Mouse (Mus musculus) liver, adult 2 months (tissue): ENCODE measurements around the gene Vps18. TPM values are rescaled to one million over a fixed set of nuclear protein-coding genes. Genes with fewer than 3 reads are reported as not detected.
A peak's percentile ranks its signal among the peaks of the same experiment; 100 is the strongest.

Source experiments
- DNase-seq: peaks from one replicate; pipeline ENCODE4 v3.0.0-alpha.2; 2011; ENCODE audit warnings: low read depth, low spot score; ENCODE audit errors: extremely low read depth
- H3K27ac ChIP-seq: fragments of 200-500 bp; replicated peaks from 2 replicates; pipeline ENCODE4 v1.5.1; 2012; ENCODE audit warnings: low read depth, mild to moderate bottlenecking, control low read depth, inconsistent platforms, low read length; ENCODE audit not compliant: insufficient read depth
- H3K27me3 ChIP-seq: fragments of 200-500 bp; 2 replicates; pipeline ENCODE4 v1.6.1; 2012; ENCODE audit warnings: mild to moderate bottlenecking, moderate library complexity, low read length, inconsistent platforms; ENCODE audit not compliant: control insufficient read depth, insufficient read depth
- H3K36me3 ChIP-seq: fragments of 200-500 bp; 2 replicates; pipeline ENCODE4 v1.6.1; 2012; ENCODE audit warnings: low read length, inconsistent platforms; ENCODE audit not compliant: control insufficient read depth, insufficient read depth
- H3K4me1 ChIP-seq: fragments of 200-500 bp; 2 replicates; pipeline ENCODE4 v1.6.1; 2011; ENCODE audit warnings: low read length; ENCODE audit not compliant: control insufficient read depth, insufficient read depth
- H3K4me3 ChIP-seq: fragments of 200-500 bp; 2 replicates; pipeline ENCODE4 v1.5.1; 2011; ENCODE audit warnings: low read depth, mild to moderate bottlenecking, control low read depth, low read length, moderate library complexity; ENCODE audit not compliant: insufficient read depth
- H3K79me2 ChIP-seq: fragments of 200-500 bp; 2 replicates; pipeline ENCODE4 v1.6.1; 2012; ENCODE audit warnings: inconsistent platforms, mild to moderate bottlenecking, low read length, moderate library complexity; ENCODE audit not compliant: control insufficient read depth, insufficient read depth
- H3K9ac ChIP-seq: fragments of 200-500 bp; 2 replicates; pipeline ENCODE4 v1.6.1; 2012; ENCODE audit warnings: low read depth, mild to moderate bottlenecking, control low read depth, inconsistent platforms, low read length
- CTCF ChIP-seq: fragments of 200-500 bp; IDR thresholded peaks from 2 replicates; pipeline ENCODE4 v1.5.1; 2011; ENCODE audit warnings: low read depth, low read length, control low read depth
- POLR2A ChIP-seq: fragments of 200-500 bp; IDR thresholded peaks from 2 replicates; pipeline ENCODE4 v1.6.1; 2011; ENCODE audit warnings: low read length, control low read depth; ENCODE audit not compliant: insufficient read depth; ENCODE audit errors: extremely low read depth
- WGBS: fragments of 180-500 bp; shearing (Covaris S2); methylation state at CpG from one replicate; pipeline ENCODE4 v1.1.7; 2018; 5-methylcytosine and 5-hydroxymethylcytosine counted together
- polyA plus RNA-seq: library from polyadenylated mRNA; depleted of rRNA; stranded (reverse); fragments of >200 nt; gene quantifications from 2 replicates; pipeline ENCODE4 v1.2.3, GENCODE M21; 2012
- total RNA-seq: library from RNA; depleted of rRNA; stranded (reverse); fragments of >200 nt; gene quantifications from 2 replicates; pipeline ENCODE4 v1.2.3, GENCODE M21; 2014

Gene Vps18
- total and polyA plus RNA-seq, 2 experiments = 4.4 to 14.8 TPM

GRCm38 (mm10) chr2:119325568-119326143 lies 37.1 kb downstream of the Vps18 start, which contains the start of gene Dll4:
Gene Dll4, plus strand, starts transcription at chr2:119325784.
- H3K4me3 ChIP-seq = peak within 1 kb of the TSS; percentile 56
- peaks cover 4% of the 10 kb centered on the region; the same call in 1 of the 2 replicates for H3K79me2 ChIP-seq
- 2% methylated on average over 33 of the region's 33 CpGs for WGBS
- H3K27me3 ChIP-seq = peaks cover 22% of the 10 kb centered on the region
- TF ChIP-seq POLR2A (peak; percentile 66; the same call in 1 of the 2 replicates), CTCF (no peak)
- DNase-seq = no peak
- H3K9ac ChIP-seq = peak within 1 kb of the TSS; percentile 69
- peak within 1 kb of the TSS; percentile 53 for H3K27ac ChIP-seq
- no peaks in the 10 kb centered on the region for H3K36me3 ChIP-seq
- peaks cover 3% of the 10 kb centered on the region; the same call in 1 of the 2 replicates for H3K4me1 ChIP-seq

- Histone ChIP-seq H3K4me3 (peak overlapping the region; percentile 56), H3K79me2 (peaks cover 4% of the 10 kb centered on the region; the same call in 1 of the 2 replicates), H3K9ac (peak overlapping the region; percentile 69), H3K27ac (peak overlapping the region; percentile 53), H3K4me1 (peaks cover 3% of the 10 kb centered on the region; the same call in 1 of the 2 replicates), H3K27me3 (peaks cover 22% of the 10 kb centered on the region), H3K36me3 (no peaks in the 10 kb centered on the region)
- no peak for TF ChIP-seq CTCF
- TF ChIP-seq POLR2A = no peak
- DNase-seq = no peak
- 1% methylated on average over 59 of the region's 61 CpGs for WGBS
These were observed 37.9 kb downstream of the Vps18 start for GRCm38 (mm10) chr2:119326161-119327101.

GRCm38 (mm10) chr2:119327102-119327480 lies 38.6 kb downstream of the Vps18 start:
- peaks cover 21% of the 10 kb centered on the region for H3K27me3 ChIP-seq
- peaks cover 5% of the 10 kb centered on the region; the same call in 1 of the 2 replicates for H3K79me2 ChIP-seq
- DNase-seq = no peak
- H3K36me3 ChIP-seq = no peaks in the 10 kb centered on the region
- TF ChIP-seq POLR2A = no peak
- TF ChIP-seq CTCF = peak; percentile 61
- 1% methylated on average over 30 of the region's 30 CpGs for WGBS
- peak overlapping the region; percentile 56 for H3K4me3 ChIP-seq
- H3K27ac ChIP-seq = no peak overlapping the region
- H3K4me1 ChIP-seq = peaks cover 3% of the 10 kb centered on the region; the same call in 1 of the 2 replicates
- H3K9ac ChIP-seq = peak overlapping the region; percentile 69

DNA sequence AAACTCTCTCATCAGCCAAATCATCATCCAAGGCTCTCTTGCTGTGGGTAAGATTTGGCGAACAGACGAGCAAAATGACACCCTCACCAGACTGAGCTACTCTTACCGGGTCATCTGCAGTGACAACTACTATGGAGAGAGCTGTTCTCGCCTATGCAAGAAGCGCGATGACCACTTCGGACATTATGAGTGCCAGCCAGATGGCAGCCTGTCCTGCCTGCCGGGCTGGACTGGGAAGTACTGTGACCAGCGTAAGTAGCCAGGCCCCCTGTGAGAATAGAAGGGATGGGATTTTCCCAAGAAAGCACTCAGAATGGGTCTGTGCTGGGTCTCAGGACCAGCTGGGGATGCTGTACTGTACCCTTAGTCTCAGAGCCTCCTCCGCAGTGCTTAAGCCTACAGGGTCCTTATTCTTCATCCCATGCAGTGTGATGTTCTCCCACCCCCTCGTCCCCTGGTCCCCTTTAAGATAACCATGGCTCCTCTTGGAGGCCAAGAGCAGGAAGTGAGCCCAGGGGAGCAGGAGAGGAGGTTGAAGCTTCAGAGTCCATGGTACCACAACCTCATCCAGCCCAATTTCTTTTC lies 39.5 kb downstream of the Vps18 start:
- Histone ChIP-seq H3K27ac (peak overlapping the region; percentile 53), H3K79me2 (peaks cover 9% of the 10 kb centered on the region; the same call in 1 of the 2 replicates), H3K4me1 (peaks cover 3% of the 10 kb centered on the region; the same call in 1 of the 2 replicates), H3K4me3 (peak overlapping the region; percentile 58), H3K9ac (peak overlapping the region; percentile 31), H3K36me3 (no peaks in the 10 kb centered on the region), H3K27me3 (peaks cover 18% of the 10 kb centered on the region)
- DNase-seq = no peak
- TF ChIP-seq CTCF (no peak), POLR2A (no peak)
- WGBS = 52% methylated on average over 11 of the region's 11 CpGs

DNA sequence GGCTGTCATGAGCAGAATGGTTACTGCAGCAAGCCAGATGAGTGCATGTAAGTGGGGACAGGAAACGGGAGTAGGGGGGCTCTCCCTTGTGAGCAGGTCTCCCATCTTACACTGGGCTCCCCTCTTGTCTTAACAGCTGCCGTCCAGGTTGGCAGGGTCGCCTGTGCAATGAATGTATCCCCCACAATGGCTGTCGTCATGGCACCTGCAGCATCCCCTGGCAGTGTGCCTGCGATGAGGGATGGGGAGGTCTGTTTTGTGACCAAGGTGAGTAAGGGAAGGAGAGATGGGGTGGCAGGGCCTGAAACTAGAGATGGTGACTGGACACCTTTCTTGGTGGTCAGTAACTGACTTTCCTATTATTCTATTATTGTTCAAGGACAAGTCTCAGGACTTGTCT lies 40.0 kb downstream of the Vps18 start:
- H3K4me3 ChIP-seq = peak overlapping the region; percentile 58
- peak overlapping the region; percentile 26; the same call in 1 of the 2 replicates for H3K9ac ChIP-seq
- peaks cover 9% of the 10 kb centered on the region; the same call in 1 of the 2 replicates for H3K79me2 ChIP-seq
- TF ChIP-seq CTCF = no peak
- TF ChIP-seq POLR2A = no peak
- H3K4me1 ChIP-seq = peaks cover 3% of the 10 kb centered on the region; the same call in 1 of the 2 replicates
- no peak for DNase-seq
- no peaks in the 10 kb centered on the region for H3K36me3 ChIP-seq
- H3K27ac ChIP-seq = no peak overlapping the region
- 58% methylated on average over 5 of the region's 5 CpGs for WGBS
- H3K27me3 ChIP-seq = peaks cover 17% of the 10 kb centered on the region
